Mouse (Mus musculus) hindbrain, embryonic 14.5 days (tissue): ENCODE results near the gene Olfr544. TPM values are rescaled to one million over a fixed set of nuclear protein-coding genes. Genes with fewer than 3 reads are reported as not detected.
A peak's percentile ranks its signal among the peaks of the same experiment; 100 is the strongest.

Source experiments
- ATAC-seq: fragments of 200-750 bp; cut with Nextera tagmentation; 2 replicates; pipeline ENCODE4 v1.8.0; 2017; ENCODE audit warnings: moderate number of reproducible peaks, mild to moderate bottlenecking, moderate TSS enrichment, moderate library complexity; ENCODE audit not compliant: low FRiP score
- DNase-seq: peaks from one replicate; pipeline ENCODE4 v3.0.0-alpha.2; 2015; ENCODE audit warnings: low spot score
- H3K27ac ChIP-seq: fragments of 300-500 bp; sonication (generic); 2 replicates; pipeline ENCODE4 v1.5.1; 2014; ENCODE audit warnings: mild to moderate bottlenecking, moderate library complexity
- H3K27me3 ChIP-seq: fragments of 300-500 bp; sonication (generic); 2 replicates; pipeline ENCODE4 v1.6.1; 2014; ENCODE audit warnings: mild to moderate bottlenecking, low read length, mixed read lengths; ENCODE audit not compliant: control insufficient read depth, insufficient read depth
- H3K36me3 ChIP-seq: fragments of 300-500 bp; sonication (generic); replicated peaks from 2 replicates; pipeline ENCODE4 v1.6.1; 2014; ENCODE audit not compliant: control insufficient read depth, insufficient read depth
- H3K4me1 ChIP-seq: fragments of 300-500 bp; sonication (generic); replicated peaks from 2 replicates; pipeline ENCODE4 v1.6.1; 2014; ENCODE audit warnings: antibody characterized with exemption, low read length, mixed read lengths; ENCODE audit not compliant: control insufficient read depth, insufficient read depth
- H3K4me2 ChIP-seq: fragments of 300-500 bp; sonication (generic); replicated peaks from 2 replicates; pipeline ENCODE4 v1.6.1; 2014; ENCODE audit warnings: mild to moderate bottlenecking, moderate library complexity
- H3K4me3 ChIP-seq: fragments of 300-500 bp; sonication (generic); replicated peaks from 2 replicates; pipeline ENCODE4 v1.5.1; 2014; ENCODE audit warnings: mild to moderate bottlenecking, low read length
- H3K9ac ChIP-seq: fragments of 300-500 bp; sonication (generic); 2 replicates; pipeline ENCODE4 v1.6.1; 2014
- H3K9me3 ChIP-seq: fragments of 300-500 bp; sonication (generic); 2 replicates; pipeline ENCODE4 v1.6.1; 2016; ENCODE audit warnings: low read length; ENCODE audit not compliant: control insufficient read depth
- WGBS: fragments of 180-500 bp; shearing (Covaris S2); extraction: QIAGEN DNeasy Blood & Tissue Kit; methylation state at CpG from one replicate; pipeline ENCODE4 v1.1.7; 2014; 5-methylcytosine and 5-hydroxymethylcytosine counted together
- polyA plus RNA-seq: library from polyadenylated mRNA; unstranded; fragments of >200 nt; fragmentation: Nextera tagmentation; extraction: Ambion mirVana; gene quantifications from 2 replicates; pipeline ENCODE4 v1.2.1, GENCODE M21; 2014

Olfr544 gene
- 0.09 and 0.11 TPM in 2 replicates for polyA plus RNA-seq

- Histone ChIP-seq H3K36me3 (no peaks in the 10 kb centered on the region), H3K9me3 (no peaks in the 10 kb centered on the region), H3K4me1 (no peaks in the 10 kb centered on the region), H3K9ac (no peak within 1 kb of the TSS), H3K4me3 (no peak within 1 kb of the TSS), H3K27ac (no peak within 1 kb of the TSS), H3K27me3 (no peaks in the 10 kb centered on the region), H3K4me2 (no peak within 1 kb of the TSS)
- DNase-seq: no peak
- no peak for ATAC-seq
- WGBS: 61% methylated on average over 1 of the region's 1 CpGs
Observed at GRCm38 (mm10) chr7:102488161-102488560, at the start of gene Olfr544. Olfr544 (minus strand) TSS chr7:102488313.

GRCm38 (mm10) chr7:102534449-102534848 lies 46.3 kb upstream of the Olfr544 start, which contains the start of gene Olfr547:
Olfr547 (plus strand) TSS chr7:102534749.
- Histone ChIP-seq H3K4me3 (no peak within 1 kb of the TSS), H3K4me1 (no peaks in the 10 kb centered on the region), H3K4me2 (no peak within 1 kb of the TSS), H3K27me3 (no peaks in the 10 kb centered on the region), H3K27ac (no peak within 1 kb of the TSS), H3K9me3 (no peaks in the 10 kb centered on the region), H3K36me3 (no peaks in the 10 kb centered on the region), H3K9ac (no peak within 1 kb of the TSS)
- ATAC-seq (no peak), DNase-seq (no peak)
- WGBS: 79% methylated on average over 1 of the region's 1 CpGs

- Histone ChIP-seq H3K4me1 (no peaks in the 10 kb centered on the region), H3K9ac (no peak overlapping the region), H3K36me3 (no peaks in the 10 kb centered on the region), H3K9me3 (no peaks in the 10 kb centered on the region), H3K4me3 (no peak overlapping the region), H3K27ac (no peak overlapping the region), H3K4me2 (no peak overlapping the region), H3K27me3 (no peaks in the 10 kb centered on the region)
- WGBS: 88% methylated on average over 1 of the region's 1 CpGs
- ATAC-seq (no peak), DNase-seq (no peak)
Observed at GRCm38 (mm10) chr7:102529052-102529451, 40.9 kb upstream of the Olfr544 start.

DNA sequence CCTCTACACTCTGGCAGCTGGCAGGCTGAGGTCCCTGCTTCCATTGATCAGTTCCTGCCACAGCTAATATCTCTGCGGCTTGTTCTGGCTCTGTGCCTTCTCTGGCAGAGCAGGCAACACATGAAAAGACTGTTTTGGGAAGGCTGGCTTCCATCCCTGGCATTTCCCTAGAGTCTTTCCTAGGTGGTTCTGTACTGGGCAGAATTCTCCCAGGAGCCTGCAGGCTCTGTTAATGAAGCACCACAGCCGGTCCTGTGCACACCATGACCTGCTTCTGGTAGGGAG lies 28.9 kb upstream of the Olfr544 start:
- Histone ChIP-seq H3K4me2 (no peak overlapping the region), H3K36me3 (no peaks in the 10 kb centered on the region), H3K9ac (no peak overlapping the region), H3K27me3 (0 out of 2 replicates have a peak, but pooled peaks cover 9% of the 10 kb centered on the region), H3K9me3 (no peaks in the 10 kb centered on the region), H3K4me1 (no peaks in the 10 kb centered on the region), H3K4me3 (no peak overlapping the region), H3K27ac (no peak overlapping the region)
- no peak for DNase-seq
- ATAC-seq: no peak
- WGBS: 73% methylated on average over 2 of the region's 2 CpGs

DNA sequence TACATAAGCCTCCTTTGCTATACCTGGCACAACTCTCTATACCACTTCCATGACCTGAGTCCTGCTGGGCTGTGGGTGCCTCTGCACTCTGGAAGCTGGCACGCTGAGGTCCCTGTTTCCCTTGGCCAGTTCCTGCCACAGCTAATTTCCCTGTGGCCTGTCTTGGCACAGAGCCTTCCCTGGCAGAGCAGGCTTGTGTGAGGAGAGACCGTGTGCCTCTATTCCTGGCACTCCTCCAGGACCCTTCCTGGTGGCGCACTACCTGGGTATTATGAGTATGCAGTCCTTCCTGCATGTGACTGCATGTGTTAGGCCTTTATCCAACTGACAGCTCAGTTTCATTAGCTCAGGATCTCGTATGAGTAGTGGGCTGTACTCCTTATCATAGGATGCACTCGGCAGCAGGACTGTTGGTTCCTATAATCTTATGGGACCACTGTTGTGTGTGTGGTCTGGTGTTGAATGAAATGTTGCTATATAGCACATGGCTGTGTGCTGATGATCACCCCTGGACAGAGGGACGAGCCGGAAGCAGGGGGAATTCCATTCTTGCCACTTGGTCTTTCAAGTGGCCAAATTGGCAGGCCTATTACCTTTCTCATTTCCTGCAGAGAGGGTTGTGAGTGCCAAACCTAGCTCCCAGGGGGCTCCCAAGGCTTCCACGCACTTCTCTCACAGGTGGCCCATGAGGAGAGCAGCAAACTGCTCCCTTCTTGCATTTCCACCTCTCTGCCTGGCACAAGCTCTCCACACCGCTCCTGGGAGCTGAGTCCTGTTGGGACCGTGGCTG lies 28.3 kb upstream of the Olfr544 start:
- H3K4me1 ChIP-seq: no peaks in the 10 kb centered on the region
- no peak overlapping the region for H3K4me2 ChIP-seq
- H3K9ac ChIP-seq: no peak overlapping the region
- H3K27me3 ChIP-seq: 0 out of 2 replicates have a peak, but pooled peaks cover 10% of the 10 kb centered on the region
- ATAC-seq (no peak), DNase-seq (no peak)
- H3K9me3 ChIP-seq: no peaks in the 10 kb centered on the region
- no peaks in the 10 kb centered on the region for H3K36me3 ChIP-seq
- no peak overlapping the region for H3K27ac ChIP-seq
- H3K4me3 ChIP-seq: no peak overlapping the region
- WGBS: 64% methylated on average over 10 of the region's 10 CpGs

DNA sequence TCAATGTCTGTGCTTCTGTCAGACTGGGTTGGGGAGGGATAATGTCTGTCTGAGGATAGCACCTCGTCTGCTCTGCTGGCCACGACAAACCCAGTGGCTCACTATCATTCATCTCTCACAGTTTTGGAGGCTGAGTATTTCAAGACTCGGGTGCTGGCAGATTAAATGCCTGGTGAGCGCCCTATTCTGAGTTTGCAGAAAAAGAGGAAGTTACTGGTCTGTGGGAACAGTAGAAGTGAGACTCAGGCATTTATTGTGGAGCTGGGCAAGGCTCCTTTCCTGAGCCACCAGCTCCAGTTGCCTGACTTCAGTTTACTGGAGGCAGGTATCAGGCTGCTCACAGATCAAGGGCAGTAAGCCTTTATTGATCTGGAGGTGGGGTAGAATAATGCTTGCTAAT lies 26.0 kb upstream of the Olfr544 start:
- 75% methylated on average over 4 of the region's 4 CpGs for WGBS
- Histone ChIP-seq H3K27ac (no peak overlapping the region), H3K9me3 (no peaks in the 10 kb centered on the region), H3K36me3 (no peaks in the 10 kb centered on the region), H3K4me1 (no peaks in the 10 kb centered on the region), H3K27me3 (0 out of 2 replicates have a peak, but pooled peaks cover 10% of the 10 kb centered on the region), H3K4me2 (no peak overlapping the region), H3K4me3 (no peak overlapping the region), H3K9ac (no peak overlapping the region)
- ATAC-seq: no peak
- no peak for DNase-seq

GRCm38 (mm10) chr7:102512814-102513435 lies 24.8 kb upstream of the Olfr544 start:
- Histone ChIP-seq H3K27me3 (0 out of 2 replicates have a peak, but pooled peaks cover 10% of the 10 kb centered on the region), H3K4me1 (no peaks in the 10 kb centered on the region), H3K4me3 (peak overlapping the region; percentile 50), H3K9me3 (no peaks in the 10 kb centered on the region), H3K36me3 (no peaks in the 10 kb centered on the region), H3K9ac (peak overlapping the region; percentile 75), H3K27ac (no peak overlapping the region), H3K4me2 (peak overlapping the region; percentile 74)
- WGBS: under 1% methylated on average over 54 of the region's 54 CpGs
- DNase-seq: peak; percentile 93
- peak; percentile 97 for ATAC-seq

DNA sequence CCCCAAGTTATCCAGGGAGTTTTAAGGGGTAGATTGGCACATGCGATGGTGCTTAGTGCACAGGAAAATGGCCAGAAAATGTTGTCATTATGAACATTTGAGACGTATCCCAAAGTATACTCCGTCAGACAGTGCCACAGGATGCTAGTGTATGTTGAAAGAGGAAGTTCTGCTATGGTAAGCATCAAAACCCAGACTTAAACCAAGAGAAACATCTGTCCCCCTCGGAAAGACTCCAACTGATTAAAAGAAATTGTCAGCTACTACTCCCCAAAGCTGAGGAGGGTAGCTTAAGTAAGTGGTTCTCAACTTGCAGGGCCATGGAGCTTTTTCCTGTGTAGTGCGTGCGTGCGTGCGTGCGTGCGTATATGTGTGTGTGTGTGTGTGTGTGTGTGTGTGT lies 23.8 kb upstream of the Olfr544 start:
- no peaks in the 10 kb centered on the region for H3K36me3 ChIP-seq
- no peak overlapping the region for H3K4me2 ChIP-seq
- no peaks in the 10 kb centered on the region for H3K4me1 ChIP-seq
- H3K4me3 ChIP-seq: no peak overlapping the region
- DNase-seq (no peak), ATAC-seq (no peak)
- H3K27me3 ChIP-seq: 0 out of 2 replicates have a peak, but pooled peaks cover 10% of the 10 kb centered on the region
- no peak overlapping the region for H3K9ac ChIP-seq
- H3K27ac ChIP-seq: no peak overlapping the region
- whole genome bisulfite sequencing: 94% methylated on average over 10 of the region's 10 CpGs
- H3K9me3 ChIP-seq: no peaks in the 10 kb centered on the region

DNA sequence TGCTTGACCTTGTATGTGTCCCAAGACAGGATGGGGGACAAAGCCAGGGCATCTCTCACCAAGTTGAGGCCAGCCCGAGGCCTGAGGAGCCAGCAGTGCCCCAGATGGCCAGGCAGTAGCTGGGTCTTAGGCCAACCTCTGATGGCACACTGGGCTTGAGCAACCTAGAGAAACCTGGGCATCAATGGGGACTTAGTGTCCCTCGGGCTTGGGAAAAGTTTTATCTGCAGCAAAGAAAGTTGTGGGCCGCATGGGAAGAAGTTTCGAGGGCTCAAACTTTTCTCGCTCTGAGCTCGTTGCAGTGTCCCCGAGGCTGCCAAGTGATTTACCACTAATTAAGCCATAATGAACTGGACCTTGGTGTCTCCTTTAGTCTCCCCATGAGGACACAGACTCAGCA lies 21.6 kb upstream of the Olfr544 start:
- no peak for ATAC-seq
- DNase-seq: no peak
- 79% methylated on average over 7 of the region's 7 CpGs for WGBS
- Histone ChIP-seq H3K27me3 (0 out of 2 replicates have a peak, but pooled peaks cover 10% of the 10 kb centered on the region), H3K9ac (no peak overlapping the region), H3K36me3 (no peaks in the 10 kb centered on the region), H3K27ac (no peak overlapping the region), H3K4me1 (no peaks in the 10 kb centered on the region), H3K4me3 (no peak overlapping the region), H3K4me2 (no peak overlapping the region), H3K9me3 (no peaks in the 10 kb centered on the region)
